Mouse (Mus musculus) neural tube, embryonic 12.5 days (tissue): ENCODE results near the gene Pnrc1. TPM values are rescaled to one million over a fixed set of nuclear protein-coding genes. Genes with fewer than 3 reads are reported as not detected.

ENCODE experiments used
- polyA plus RNA-seq: library from polyadenylated mRNA; unstranded; fragments of >200 nt; fragmentation: Nextera tagmentation; extraction: Ambion mirVana; gene quantifications from 2 replicates; pipeline ENCODE4 v1.2.1, GENCODE M21; 2016

The Pnrc1 gene
- polyA plus RNA-seq, 1 experiment from 2014 or later, result 113 TPM

Other genes starting within 250 kb of the Pnrc1 start
- 0.37 and 0.87 TPM in 2 replicates for gene Gabrr2, start 227.2 kb downstream of the Pnrc1 start, polyA plus RNA-seq
- gene Gabrr1, start 157.6 kb downstream of the Pnrc1 start, polyA plus RNA-seq, result not detected in 2 replicates
- gene Pm20d2, start 100.4 kb downstream of the Pnrc1 start, polyA plus RNA-seq, result 0.86 and 1.2 TPM in 2 replicates
- 20.2 and 23.1 TPM in 2 replicates for gene Srsf12, start 81.2 kb downstream of the Pnrc1 start, polyA plus RNA-seq
- 31.1 and 32.9 TPM in 2 replicates for gene Rngtt, start 20.1 kb upstream of the Pnrc1 start, polyA plus RNA-seq